Mouse (Mus musculus) intestine, embryonic 16.5 days (tissue): ENCODE results near the gene Fhl4. TPM values are rescaled to one million over a fixed set of nuclear protein-coding genes. Genes with fewer than 3 reads are reported as not detected.
A peak's percentile ranks its signal among the peaks of the same experiment; 100 is the strongest.

Experiments
- ATAC-seq: fragments of 200-750 bp; cut with Nextera tagmentation; 2 replicates; pipeline ENCODE4 v1.8.0; 2017; ENCODE audit warnings: moderate TSS enrichment, moderate library complexity
- H3K27ac ChIP-seq: fragments of 300-500 bp; sonication (generic); 2 replicates; pipeline ENCODE4 v1.5.1; 2014; ENCODE audit warnings: mild to moderate bottlenecking, low read length
- H3K27me3 ChIP-seq: fragments of 300-500 bp; sonication (generic); replicated peaks from 2 replicates; pipeline ENCODE4 v1.6.1; 2014; ENCODE audit warnings: low read length, control low read depth, mixed read lengths; ENCODE audit not compliant: control insufficient read depth, insufficient read depth
- H3K36me3 ChIP-seq: fragments of 300-500 bp; sonication (generic); 2 replicates; pipeline ENCODE4 v1.6.1; 2014; ENCODE audit warnings: low read length, control low read depth; ENCODE audit not compliant: control insufficient read depth, insufficient read depth
- H3K4me1 ChIP-seq: fragments of 300-500 bp; sonication (generic); 2 replicates; pipeline ENCODE4 v1.6.1; 2014; ENCODE audit warnings: low read length, control low read depth, mixed read lengths; ENCODE audit not compliant: control insufficient read depth, insufficient read depth
- H3K4me2 ChIP-seq: fragments of 300-500 bp; sonication (generic); 2 replicates; pipeline ENCODE4 v1.6.1; 2014; ENCODE audit warnings: low read depth, low read length, control low read depth
- H3K4me3 ChIP-seq: fragments of 300-500 bp; sonication (generic); 2 replicates; pipeline ENCODE4 v1.5.1; 2014; ENCODE audit warnings: mild to moderate bottlenecking, low read length
- H3K9ac ChIP-seq: fragments of 300-500 bp; sonication (generic); 2 replicates; pipeline ENCODE4 v1.6.1; 2014; ENCODE audit warnings: low read depth, low read length
- H3K9me3 ChIP-seq: fragments of 300-500 bp; sonication (generic); 2 replicates; pipeline ENCODE4 v1.6.1; 2016; ENCODE audit warnings: low read length, control low read depth; ENCODE audit not compliant: control insufficient read depth
- WGBS: fragments of 180-500 bp; shearing (Covaris S2); extraction: QIAGEN DNeasy Blood & Tissue Kit; methylation state at CpG from one replicate; pipeline ENCODE4 v1.1.7; 2014; 5-methylcytosine and 5-hydroxymethylcytosine counted together
- polyA plus RNA-seq: library from polyadenylated mRNA; unstranded; fragments of >200 nt; fragmentation: Nextera tagmentation; extraction: Ambion mirVana; gene quantifications from 2 replicates; pipeline ENCODE4 v1.2.1, GENCODE M21; 2015

Gene Fhl4
- polyA plus RNA-seq, 1 experiment from 2014 or later = 0.45 TPM

GRCm38 (mm10) chr10:85103085-85103885 lies 990 bp upstream of the Fhl4 start:
- Histone ChIP-seq H3K4me3 (peak overlapping the region; percentile 92), H3K27ac (peak overlapping the region; percentile 81), H3K9me3 (no peaks in the 10 kb centered on the region), H3K9ac (peak overlapping the region; percentile 94), H3K27me3 (no peaks in the 10 kb centered on the region), H3K4me1 (no peaks in the 10 kb centered on the region), H3K36me3 (no peaks in the 10 kb centered on the region), H3K4me2 (peak overlapping the region; percentile 90)
- under 1% methylated on average over 34 of the region's 34 CpGs for WGBS
- peak; percentile 55 for ATAC-seq

- Histone ChIP-seq H3K4me2 (peak overlapping the region; percentile 90), H3K4me1 (no peaks in the 10 kb centered on the region), H3K36me3 (no peaks in the 10 kb centered on the region), H3K9me3 (no peaks in the 10 kb centered on the region), H3K4me3 (peak overlapping the region; percentile 92), H3K27ac (peak overlapping the region; percentile 71), H3K9ac (peak overlapping the region; percentile 94), H3K27me3 (no peaks in the 10 kb centered on the region)
- ATAC-seq = peak; percentile 34
- WGBS = 2% methylated on average over 10 of the region's 10 CpGs
Observed at GRCm38 (mm10) chr10:85101841-85102240, 454 bp downstream of the Fhl4 start.

- no peaks in the 10 kb centered on the region for H3K36me3 ChIP-seq
- no peak overlapping the region for H3K4me2 ChIP-seq
- H3K9me3 ChIP-seq = no peaks in the 10 kb centered on the region
- no peak overlapping the region for H3K9ac ChIP-seq
- no peak overlapping the region for H3K27ac ChIP-seq
- no peaks in the 10 kb centered on the region for H3K27me3 ChIP-seq
- no peak overlapping the region for H3K4me3 ChIP-seq
- 63% methylated on average over 4 of the region's 4 CpGs for WGBS
- ATAC-seq = no peak
- H3K4me1 ChIP-seq = no peaks in the 10 kb centered on the region
Observed at GRCm38 (mm10) chr10:85071605-85072152, 30.6 kb downstream of the Fhl4 start.

GRCm38 (mm10) chr10:85054876-85055275 lies 47.4 kb downstream of the Fhl4 start:
- no peak overlapping the region for H3K27ac ChIP-seq
- no peak overlapping the region for H3K4me3 ChIP-seq
- WGBS = 86% methylated on average over 2 of the region's 2 CpGs
- H3K9ac ChIP-seq = no peak overlapping the region
- H3K4me1 ChIP-seq = no peaks in the 10 kb centered on the region
- H3K27me3 ChIP-seq = no peaks in the 10 kb centered on the region
- no peak overlapping the region for H3K4me2 ChIP-seq
- no peak for ATAC-seq
- H3K9me3 ChIP-seq = no peaks in the 10 kb centered on the region
- H3K36me3 ChIP-seq = no peaks in the 10 kb centered on the region

GRCm38 (mm10) chr10:85052451-85052850 lies 49.8 kb downstream of the Fhl4 start:
- no peak overlapping the region for H3K27ac ChIP-seq
- 30% methylated on average over 4 of the region's 4 CpGs for WGBS
- no peak for ATAC-seq

GRCm38 (mm10) chr10:85050668-85051208 lies 51.6 kb downstream of the Fhl4 start:
- H3K9ac ChIP-seq = no peak overlapping the region
- ATAC-seq = no peak
- H3K36me3 ChIP-seq = no peaks in the 10 kb centered on the region
- H3K27ac ChIP-seq = no peak overlapping the region
- WGBS = 52% methylated on average over 4 of the region's 4 CpGs
- H3K4me3 ChIP-seq = no peak overlapping the region
- no peak overlapping the region for H3K4me2 ChIP-seq
- no peaks in the 10 kb centered on the region for H3K27me3 ChIP-seq
- no peaks in the 10 kb centered on the region for H3K9me3 ChIP-seq
- H3K4me1 ChIP-seq = no peaks in the 10 kb centered on the region

More at GRCm38 (mm10) chr10:85052451-85052850, 49.8 kb downstream of the Fhl4 start:
- H3K4me1 ChIP-seq = no peaks in the 10 kb centered on the region
- H3K9ac ChIP-seq = no peak overlapping the region
- H3K36me3 ChIP-seq = no peaks in the 10 kb centered on the region
- H3K27me3 ChIP-seq = no peaks in the 10 kb centered on the region
- no peaks in the 10 kb centered on the region for H3K9me3 ChIP-seq
- H3K4me3 ChIP-seq = no peak overlapping the region
- H3K4me2 ChIP-seq = no peak overlapping the region

- no peak for ATAC-seq
- no peaks in the 10 kb centered on the region for H3K27me3 ChIP-seq
- H3K9me3 ChIP-seq = no peaks in the 10 kb centered on the region
- H3K27ac ChIP-seq = no peak overlapping the region
- no peaks in the 10 kb centered on the region for H3K36me3 ChIP-seq
- no peak overlapping the region for H3K9ac ChIP-seq
- H3K4me1 ChIP-seq = no peaks in the 10 kb centered on the region
- WGBS = 94% methylated on average over 8 of the region's 8 CpGs
- no peak overlapping the region for H3K4me3 ChIP-seq
- H3K4me2 ChIP-seq = no peak overlapping the region
Observed at GRCm38 (mm10) chr10:85048008-85048407, 54.3 kb downstream of the Fhl4 start.

GRCm38 (mm10) chr10:85046585-85046984 lies 55.7 kb downstream of the Fhl4 start:
- no peaks in the 10 kb centered on the region for H3K9me3 ChIP-seq
- H3K27me3 ChIP-seq = no peaks in the 10 kb centered on the region
- no peak overlapping the region for H3K9ac ChIP-seq
- H3K4me3 ChIP-seq = no peak overlapping the region
- 37% methylated on average over 5 of the region's 5 CpGs for WGBS
- H3K36me3 ChIP-seq = no peaks in the 10 kb centered on the region
- no peaks in the 10 kb centered on the region for H3K4me1 ChIP-seq
- H3K27ac ChIP-seq = no peak overlapping the region
- no peak overlapping the region for H3K4me2 ChIP-seq
- ATAC-seq = no peak
